Mouse (Mus musculus): ENCODE results near the gene Ubash3a.

GRCm38 (mm10) chr17:31257898-31258297, 50.2 kb downstream of the Ubash3a start:
- TF ChIP-seq GATA1 (IDR thresholded peaks at IDR 0.05; ENCODE audit: low read length): no peak
- no peak for TF ChIP-seq TAL1 (IDR thresholded peaks at IDR 0.05; ENCODE audit: low read length)
